In the genomic region with DNA sequence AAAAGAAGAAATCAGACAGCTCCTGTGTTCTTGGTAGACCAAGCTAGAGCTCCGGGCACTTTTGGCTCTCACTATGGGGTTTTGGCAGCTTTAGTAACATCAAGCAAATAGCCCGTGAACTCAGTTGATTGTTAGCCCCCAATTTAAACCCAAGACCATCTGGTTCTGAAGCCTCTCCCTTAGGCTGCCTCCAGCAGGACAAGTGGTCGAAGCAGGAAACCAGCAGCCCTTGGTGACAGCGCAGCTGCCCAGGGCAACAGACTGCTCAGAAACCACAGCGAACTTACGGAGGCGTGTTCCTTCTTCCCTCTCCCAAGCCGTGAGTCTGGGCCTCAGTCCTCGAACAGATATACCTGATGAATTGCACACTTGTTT, we compare ENCODE assay signal across 12 mouse cellular contexts. TPM values are rescaled to one million over a fixed set of nuclear protein-coding genes. Genes with fewer than 3 reads are reported as not detected.
DNase-seq lines count a peak whose midpoint lies in the region; ATAC-seq lines count a peak whose summit lies in the region.
"Had no signal": no experiment of that assay in that cellular context is flagged by ENCODE, and none has a peak within 500 bp of the region (broad histone marks: within the 10 kb centered on the region; RNA-seq: fewer than 3 reads in every experiment).

No protein-coding gene starts in this region.

- H3K27ac ChIP-seq in embryonic facial prominence, embryonic 10.5 days (replicated peaks) = peak overlapping the region; percentile 48
- H3K27ac ChIP-seq in forebrain, embryonic 16.5 days (ENCODE audit: low read length) = no peak overlapping the region

- no peaks in the 10 kb centered on the region for H3K36me3 ChIP-seq in embryonic facial prominence, embryonic 10.5 days (replicated peaks)
- H3K36me3 ChIP-seq in forebrain, embryonic 16.5 days (ENCODE audit: control insufficient read depth, insufficient read depth) = no peaks in the 10 kb centered on the region

- H3K4me2 ChIP-seq in forebrain, embryonic 16.5 days (ENCODE audit: low read length) = no peak overlapping the region

- intact Hi-C loops in left cerebral cortex, postnatal 4 days (cut with DNase I) = no loop called here

- H3K27me3 ChIP-seq in embryonic facial prominence, embryonic 10.5 days (replicated peaks; ENCODE audit: low read depth, poor library complexity, severe bottlenecking) = peaks cover 5% of the 10 kb centered on the region; the same call in 1 of the 2 replicates
- H3K27me3 ChIP-seq in forebrain, embryonic 16.5 days (replicated peaks; ENCODE audit: control insufficient read depth, insufficient read depth, low read length) = no peaks in the 10 kb centered on the region

- peak; percentile 69 for DNase-seq in left cerebral cortex, postnatal 4 days
- DNase-seq in left cerebral cortex, adult 18-20 months (ENCODE audit: low spot score in 2 of 2) = no peak
- DNase-seq in embryonic facial prominence, embryonic 10.5 days (ENCODE audit: low spot score) = no peak
- no peak for DNase-seq in lung, adult 18-20 months
- DNase-seq in gastrocnemius, adult 18-20 months (ENCODE audit: low spot score) = no peak
- no peak for DNase-seq in cerebellum, adult 18-20 months
- DNase-seq: cerebellum, adult 11 months; heart, adult 11 months; lung, postnatal 10 days; thymus, postnatal 25 days had no signal

- WGBS in embryonic facial prominence, embryonic 10.5 days = 53% methylated on average over 9 of the region's 9 CpGs
- 18% methylated on average over 9 of the region's 9 CpGs for WGBS in forebrain, embryonic 16.5 days

- H3K4me1 ChIP-seq in embryonic facial prominence, embryonic 10.5 days = peaks cover 50% of the 10 kb centered on the region
- H3K4me1 ChIP-seq in forebrain, embryonic 16.5 days (replicated peaks; ENCODE audit: control insufficient read depth, insufficient read depth, low read length) = peaks cover 25% of the 10 kb centered on the region

- H3K4me3 ChIP-seq in embryonic facial prominence, embryonic 10.5 days = no peak overlapping the region
- H3K4me3 ChIP-seq in forebrain, embryonic 16.5 days (replicated peaks; ENCODE audit: low read length) = no peak overlapping the region

- no peaks in the 10 kb centered on the region for H3K9me3 ChIP-seq in embryonic facial prominence, embryonic 10.5 days
- no peaks in the 10 kb centered on the region for H3K9me3 ChIP-seq in forebrain, embryonic 16.5 days (ENCODE audit: control insufficient read depth, low read length)

- ATAC-seq in forebrain, embryonic 16.5 days = peak; percentile 80
- peak; percentile 68 for ATAC-seq in megakaryocyte progenitor cell, adult 5-6 weeks (replicated peaks; ENCODE audit: poor library complexity)

- H3K9ac ChIP-seq in forebrain, embryonic 16.5 days (replicated peaks; ENCODE audit: low read depth, low read length) = no peak overlapping the region

RNA-seq across cellular contexts. Expression of a gene that starts 24.5 kb away (rescaled TPM):
- 1 to 10 TPM; 7.3 to 9.0 TPM for total RNA-seq in left cerebral cortex, postnatal 4 days (2021)
- 1 to 10 TPM; 7.2 to 7.8 TPM for total RNA-seq in left cerebral cortex, adult 18-20 months (2021)
- polyA plus RNA-seq in embryonic facial prominence, embryonic 10.5 days (2016; fragmentation: Nextera tagmentation; extraction: Ambion mirVana) = 20.0 and 22.4 TPM in 2 replicates
- 20.3 and 26.1 TPM in 2 replicates for polyA plus RNA-seq in forebrain, embryonic 16.5 days (2015; fragmentation: Nextera tagmentation; extraction: Ambion mirVana)
- total RNA-seq in megakaryocyte progenitor cell, adult 5-6 weeks (2015) = not detected in 2 replicates
- not detected in 2 replicates for total RNA-seq in megakaryocyte progenitor cell, adult 5-6 weeks (2017)
- 10 to 100 TPM in 1 of 2 experiments, 1 to 10 TPM in 1; 9.0 to 12.1 TPM for total RNA-seq in gastrocnemius, adult 18-20 months (2021)

Comparison
In these comparisons a context has a peak if more than half of its experiments do, and no peak if none do; other contexts are left out.
1. RNA of a gene that starts 24.5 kb away (total RNA-seq): 9.0 to 12.1 TPM in gastrocnemius, adult 18-20 months, 7.3 to 9.0 TPM in left cerebral cortex, postnatal 4 days and 7.2 to 7.8 TPM in left cerebral cortex, adult 18-20 months; not detected in megakaryocyte progenitor cell, adult 5-6 weeks; every median in the first group is over 4 times any median in the second.